Mouse (Mus musculus) c-Kit-positive CD71-positive TER-119-positive erythroid progenitor cells, embryonic 14.5 days (primary cell): ENCODE data around the gene Lcmt1.

Source experiments
- DNase-seq: peaks from one replicate; pipeline ENCODE4 v3.0.0-alpha.2; 2013; ENCODE audit warnings: low spot score

Gene Lcmt1

DNA sequence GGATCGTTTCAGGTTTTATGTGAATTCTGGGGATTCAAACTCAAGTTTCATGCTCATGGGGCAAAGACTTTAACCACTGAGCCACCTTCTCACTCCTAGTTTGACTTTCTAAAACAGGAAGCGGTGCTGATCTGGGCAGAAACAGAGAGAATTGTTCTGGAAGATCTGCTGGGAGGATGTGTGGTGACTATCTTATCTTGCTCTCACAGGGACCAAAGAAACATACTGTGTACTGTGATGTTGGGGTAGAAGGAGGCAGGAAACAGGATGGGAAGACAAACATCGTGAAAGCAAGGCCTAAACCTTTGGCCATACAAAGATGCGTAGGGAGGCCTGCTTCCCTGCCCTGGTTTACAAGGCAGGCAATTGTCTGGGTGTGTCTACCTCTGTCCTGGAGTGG lies 89.7 kb downstream of the Lcmt1 start:
- peak; percentile 72 for DNase-seq

DNA sequence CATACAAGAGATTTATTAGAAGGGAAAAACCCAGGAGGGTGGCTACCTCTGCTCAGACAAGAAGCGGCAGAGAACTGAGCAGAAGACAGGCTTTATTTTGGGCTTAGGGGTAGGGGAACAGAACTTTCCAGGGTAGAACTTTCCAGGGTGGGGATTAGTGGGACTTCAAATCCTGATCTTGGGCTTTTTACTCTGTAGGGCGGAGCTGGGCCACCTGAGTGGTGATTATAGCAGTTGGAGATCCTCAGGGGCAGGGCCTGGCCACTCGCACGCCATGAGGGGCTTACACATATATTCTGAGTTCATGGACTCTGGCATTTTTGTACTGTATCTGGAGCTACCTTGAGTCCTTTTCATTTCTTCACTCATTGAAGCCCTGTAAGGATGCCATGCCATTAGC lies 91.7 kb downstream of the Lcmt1 start:
- DNase-seq, result no peak

DNA sequence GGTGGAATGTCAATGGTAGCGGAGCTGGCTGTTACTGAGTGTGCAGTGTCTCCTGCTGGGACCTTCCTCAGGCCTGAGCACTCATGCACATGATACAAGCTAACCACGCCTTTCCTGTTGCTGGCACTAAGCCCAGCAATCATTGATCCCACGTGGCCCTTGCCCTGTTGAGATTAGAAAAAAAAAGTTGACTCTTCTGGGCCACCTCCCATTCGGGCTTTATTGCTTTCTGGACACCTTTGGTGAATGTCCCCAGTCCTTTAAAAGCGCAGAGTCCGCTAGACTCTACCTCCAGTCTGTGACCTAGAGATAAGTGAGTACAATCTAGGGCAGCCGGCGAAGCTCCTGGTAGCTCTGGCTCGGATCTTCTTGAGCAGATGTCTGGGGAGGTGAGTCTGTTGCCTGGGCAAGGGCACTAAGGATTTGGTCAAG lies 92.5 kb downstream of the Lcmt1 start, which contains the start of gene Aqp8:
Gene Aqp8, plus strand, starts transcription at position 222 of the 432 bp plus-strand sequence.
- peak; percentile 94 for DNase-seq

DNA sequence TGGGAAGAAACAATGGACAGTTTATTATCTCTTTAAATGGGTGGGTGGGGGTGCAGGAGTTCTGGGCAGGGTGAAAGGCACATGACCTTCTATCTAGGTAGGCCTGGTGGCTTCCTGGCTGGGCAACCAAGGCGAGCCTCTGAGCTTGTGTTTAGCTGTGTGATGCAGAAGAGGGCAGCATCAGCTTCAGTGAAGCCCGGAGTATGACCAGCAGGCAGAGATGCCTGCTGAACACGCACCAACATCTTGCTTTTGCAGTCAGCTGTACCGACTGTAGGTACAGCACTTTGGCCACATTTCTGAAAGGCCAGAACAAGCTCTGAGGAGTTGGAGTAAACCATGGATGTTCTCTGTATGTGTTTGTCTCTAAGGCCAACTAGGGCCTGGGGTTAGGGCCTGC lies 94.0 kb downstream of the Lcmt1 start:
- DNase-seq, result no peak

DNA sequence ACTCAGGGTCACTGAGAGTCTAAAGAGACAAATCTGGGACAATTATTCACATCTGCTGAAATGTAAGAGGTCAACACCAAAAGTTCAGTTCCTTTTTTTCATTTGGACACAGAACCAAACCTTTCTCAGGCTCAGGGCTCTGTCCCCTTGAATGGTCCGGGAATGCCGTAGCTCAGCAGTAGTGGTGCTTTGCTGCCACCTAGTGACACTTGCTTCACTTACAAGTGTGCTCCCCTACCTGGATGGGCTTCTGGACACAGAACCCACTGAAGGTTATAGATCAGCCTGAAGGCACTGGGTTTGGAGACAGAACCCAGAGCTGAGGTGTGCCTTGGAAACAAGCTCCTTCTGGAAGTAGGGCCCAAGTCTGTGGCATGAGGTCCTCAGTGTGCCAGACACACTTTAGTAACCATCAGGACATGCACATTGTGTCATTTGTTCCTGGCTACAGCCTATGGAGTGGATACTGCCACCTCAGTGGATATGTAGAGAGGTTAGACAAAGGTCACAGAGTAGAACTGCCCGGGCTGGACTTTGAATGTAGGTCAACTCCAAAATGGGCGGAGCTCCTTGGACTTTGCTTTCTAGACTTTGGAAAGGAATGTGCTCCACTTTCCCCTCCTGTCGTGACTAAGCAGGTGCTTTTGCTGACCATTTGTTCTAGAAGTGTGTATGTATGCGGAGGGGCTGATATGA lies 96.3 kb downstream of the Lcmt1 start:
- DNase-seq, result peak; percentile 69

DNA sequence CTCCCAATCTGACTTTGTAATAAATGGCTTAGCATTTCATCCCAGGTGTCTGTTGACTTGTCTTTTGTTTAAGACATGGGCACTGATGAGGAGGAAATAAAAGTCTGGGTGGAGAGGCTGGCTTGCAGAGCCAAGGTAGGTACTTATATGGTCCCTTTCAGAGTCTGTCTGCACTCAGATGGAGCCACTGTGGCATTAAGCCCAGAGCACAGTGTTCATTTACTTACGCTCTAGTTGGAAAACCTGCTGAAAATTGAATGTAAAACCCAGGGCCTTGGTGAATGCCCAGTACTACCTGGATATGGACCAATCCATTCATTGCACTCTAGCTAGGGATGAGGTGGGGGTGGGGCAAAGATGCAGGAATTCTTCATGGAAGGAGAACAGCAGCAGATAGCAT lies 98.4 kb downstream of the Lcmt1 start:
- DNase-seq, result no peak
